Mouse (Mus musculus) thymus, postnatal 36 days (tissue): ENCODE results near the gene Gpr180.
"Not testable (repeated sequence)": the region's sequence is repeated elsewhere in the genome, so short reads cannot be mapped to it uniquely, and the experiment has no call there.

Experiments used
- DNase-seq, 2 experiments: peaks; one replicate each; pipeline ENCODE4 v3.0.0; 2022; ENCODE audit warnings: mixed read lengths in 2 of 2

Gpr180 gene

DNA sequence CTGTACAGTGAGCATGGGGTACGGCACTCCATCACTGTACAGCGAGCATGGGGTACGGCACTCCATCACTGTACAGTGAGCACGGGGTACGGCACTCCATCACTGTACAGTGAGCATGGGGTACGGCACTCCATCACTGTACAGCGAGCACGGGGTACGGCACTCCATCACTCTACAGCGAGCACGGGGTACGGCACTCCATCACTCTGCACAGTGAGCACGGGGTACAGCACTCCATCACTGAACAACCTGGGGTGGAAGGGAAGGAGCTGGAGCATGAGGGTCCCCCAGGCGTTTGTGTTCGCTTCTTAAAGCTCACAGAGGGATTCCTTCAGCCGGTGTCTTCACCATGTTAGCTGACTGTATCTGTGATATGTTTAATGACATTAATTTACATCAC, 19.1 kb downstream of the Gpr180 start:
- not testable (repeated sequence) for DNase-seq

DNA sequence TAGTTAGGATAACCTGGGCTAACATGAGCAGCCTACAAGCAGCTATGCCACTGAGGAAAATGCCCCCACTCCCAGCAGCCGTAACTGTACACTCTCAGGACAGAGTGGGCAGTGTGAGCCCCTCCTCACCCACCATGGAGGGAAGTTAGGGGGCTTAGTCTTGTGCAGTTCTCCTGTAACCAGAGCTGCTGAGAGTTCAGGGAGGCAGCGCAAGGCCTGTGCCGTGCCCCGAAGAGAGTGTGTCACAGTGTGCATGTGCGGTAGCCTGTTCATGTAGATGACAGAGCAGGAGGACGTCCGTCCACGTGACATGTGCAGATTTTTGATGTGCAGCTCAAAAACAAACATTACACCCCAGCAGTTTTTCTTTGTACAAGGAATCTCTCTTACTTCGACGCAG, 19.8 kb downstream of the Gpr180 start:
- no peak for DNase-seq

DNA sequence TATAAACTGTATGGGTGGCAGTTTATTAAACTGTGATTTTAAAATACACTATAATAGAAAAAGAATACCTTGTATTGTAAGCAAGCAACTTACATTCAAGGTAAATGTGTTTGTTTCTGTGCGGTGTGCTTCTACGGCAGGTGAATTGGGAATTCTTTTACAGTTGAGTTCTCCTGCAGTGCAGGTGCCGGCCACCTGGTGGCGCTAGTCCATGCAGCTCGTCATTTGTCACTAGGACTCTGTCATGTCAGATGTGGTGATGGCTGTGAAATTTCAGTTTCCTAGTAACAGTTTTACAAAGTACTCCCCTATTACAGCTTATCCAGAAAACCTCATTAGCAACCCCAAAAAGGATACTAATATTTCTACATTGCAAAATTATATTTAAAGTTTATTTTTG, 20.2 kb downstream of the Gpr180 start:
- DNase-seq: peak; percentile 57 to 66

DNA sequence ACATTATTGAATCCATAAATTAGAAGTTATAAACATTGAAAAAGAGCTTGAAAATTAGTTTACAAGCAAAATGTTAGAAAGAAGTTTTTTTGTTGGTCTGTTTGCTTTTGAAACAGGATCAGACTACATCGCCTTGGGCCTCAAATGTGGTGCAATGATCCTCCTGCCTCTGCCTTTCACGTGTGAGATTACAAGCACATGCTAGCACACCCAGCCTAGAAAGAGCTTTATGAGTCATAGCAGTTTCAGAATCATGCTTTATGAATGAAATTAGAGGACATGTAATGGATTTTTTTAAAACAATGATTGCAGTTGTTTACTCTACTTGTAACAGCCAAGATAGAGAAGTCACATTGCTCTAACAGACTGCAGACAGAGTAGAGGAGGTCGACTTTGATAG, 24.8 kb downstream of the Gpr180 start:
- DNase-seq: no peak

DNA sequence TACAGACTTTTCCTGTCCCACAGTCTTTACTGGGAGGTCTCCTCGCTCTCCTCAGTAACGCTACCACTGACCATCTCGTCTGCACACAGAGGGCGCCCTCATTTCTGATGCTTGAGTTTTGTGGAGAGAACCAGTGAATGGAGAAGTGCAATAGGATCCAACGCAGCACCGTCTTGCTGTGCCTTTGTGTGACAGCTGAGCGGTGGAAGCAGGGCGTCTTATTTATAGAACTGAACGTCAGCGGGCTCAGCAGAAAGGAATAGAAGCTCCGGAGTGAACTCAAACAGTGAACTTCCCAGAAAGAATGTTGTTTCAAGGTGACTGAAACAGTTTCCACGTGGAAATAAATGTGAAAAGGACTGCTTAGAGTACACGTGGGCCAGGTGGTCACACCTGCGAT, 25.7 kb downstream of the Gpr180 start:
- DNase-seq: no peak

DNA sequence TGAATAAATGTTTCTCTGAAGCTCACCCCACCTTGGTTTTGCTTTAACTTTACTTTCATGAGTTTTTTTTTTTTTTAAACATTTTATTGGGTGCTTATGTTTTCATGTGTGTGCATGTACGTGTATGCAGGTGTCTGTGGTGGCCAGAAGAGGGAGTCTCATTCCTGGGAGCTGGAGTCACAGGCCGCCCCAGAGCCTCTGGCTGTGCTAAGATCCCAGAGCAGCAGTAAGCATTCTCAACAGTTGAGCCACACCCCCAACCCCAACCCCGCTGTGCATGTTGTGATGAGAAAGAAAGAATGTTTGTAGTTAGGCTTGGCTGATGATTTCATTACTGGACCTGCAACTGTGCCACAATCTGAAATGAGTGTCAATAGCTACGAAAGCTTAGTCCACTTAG, 31.8 kb downstream of the Gpr180 start:
- no peak for DNase-seq

DNA sequence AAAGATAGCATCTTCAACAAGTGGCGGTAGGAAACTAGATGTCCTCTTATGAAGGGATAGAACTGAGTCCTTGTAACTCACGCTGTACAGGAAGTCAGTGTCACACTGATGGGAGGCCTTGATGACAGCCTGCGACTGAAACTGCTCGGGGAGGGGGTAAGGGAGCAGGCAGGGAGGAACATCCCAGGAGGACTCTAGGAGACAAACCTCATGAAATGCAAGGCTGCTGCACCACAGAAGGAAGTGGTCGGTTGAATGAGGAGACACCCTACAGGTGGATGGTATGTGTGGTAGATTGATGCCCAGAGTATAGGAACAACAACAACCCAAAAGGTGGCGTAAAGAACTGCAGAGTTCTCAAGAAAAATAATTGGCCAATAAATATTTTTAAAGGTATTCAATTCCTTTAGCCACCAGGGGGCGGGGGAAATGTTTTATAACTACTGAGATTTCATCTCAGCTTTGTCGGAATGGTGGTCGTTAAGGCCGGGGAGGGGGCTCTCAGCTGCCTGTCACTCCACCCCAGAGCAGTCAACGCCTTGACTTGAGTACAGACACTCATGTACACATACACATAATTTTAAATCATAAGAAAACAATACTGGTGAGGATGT, 36.7 kb downstream of the Gpr180 start:
- peak in 1 of 2 experiments; percentile 21 for DNase-seq

DNA sequence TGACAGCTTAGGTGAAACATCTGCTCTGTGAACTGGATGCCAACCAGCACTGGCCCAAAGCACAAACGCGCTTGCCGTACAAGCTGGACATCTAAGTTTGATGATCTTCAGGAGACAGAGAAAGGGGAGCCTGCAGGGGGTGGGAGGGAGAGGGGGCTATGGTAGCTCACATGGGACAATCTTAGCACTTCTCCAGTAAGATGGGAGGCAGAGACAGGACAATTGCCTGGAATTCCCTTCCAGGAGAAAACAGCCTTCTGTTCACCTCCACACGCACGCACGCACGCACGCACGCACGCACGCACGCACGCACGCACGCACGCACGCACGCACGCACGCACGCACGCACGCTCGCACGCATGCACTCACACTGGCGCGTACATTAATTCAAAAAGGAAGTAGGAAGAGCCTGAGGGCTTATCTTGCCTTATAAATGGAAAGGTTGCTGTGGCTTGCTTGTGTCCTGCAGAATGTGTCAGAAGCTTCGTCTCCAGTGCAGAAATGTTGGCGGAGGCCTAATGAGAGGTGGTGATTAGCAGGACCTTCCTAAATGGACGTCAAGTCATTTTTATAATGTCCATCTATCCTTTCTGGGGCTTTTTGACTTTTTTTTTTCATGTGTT, 38.2 kb downstream of the Gpr180 start:
- DNase-seq: no peak

DNA sequence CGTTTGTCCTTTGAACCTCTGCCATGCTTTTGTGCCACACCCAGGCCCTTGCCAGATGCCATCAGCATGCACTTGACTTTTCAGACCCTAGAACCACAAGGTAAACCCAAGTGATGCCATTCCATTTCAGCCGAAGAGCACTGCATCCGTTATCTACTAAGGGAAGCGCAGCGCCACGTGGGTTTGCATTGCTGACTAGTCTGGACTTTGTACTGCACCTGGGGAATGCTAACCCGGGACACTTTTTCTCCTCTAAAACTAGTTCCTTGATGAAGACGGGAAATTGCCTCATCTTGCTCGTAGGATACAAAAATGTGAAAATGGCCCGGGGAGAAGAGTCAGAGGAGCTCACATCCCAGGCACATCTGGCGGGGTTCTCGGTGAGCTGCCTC, 38.7 kb downstream of the Gpr180 start:
- no peak for DNase-seq

DNA sequence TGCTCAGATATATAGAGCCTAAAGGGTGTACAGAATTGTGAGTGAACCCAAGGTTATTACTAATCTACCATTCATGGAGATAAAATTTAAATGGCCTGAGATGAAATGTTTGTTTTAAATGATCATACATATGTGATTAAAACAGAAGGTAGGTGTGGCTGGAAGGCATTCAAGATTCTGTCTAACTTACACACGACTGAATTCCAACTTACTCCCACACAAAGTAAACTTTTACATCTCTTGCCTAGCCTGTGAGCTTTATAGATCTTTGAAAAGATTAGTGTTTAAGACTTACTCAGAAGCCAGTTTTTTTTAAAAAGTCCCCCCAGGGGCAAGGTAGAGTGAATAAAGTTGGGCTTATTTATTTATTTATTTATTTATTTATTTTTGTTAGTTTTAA, 42.3 kb downstream of the Gpr180 start:
- no peak for DNase-seq

DNA sequence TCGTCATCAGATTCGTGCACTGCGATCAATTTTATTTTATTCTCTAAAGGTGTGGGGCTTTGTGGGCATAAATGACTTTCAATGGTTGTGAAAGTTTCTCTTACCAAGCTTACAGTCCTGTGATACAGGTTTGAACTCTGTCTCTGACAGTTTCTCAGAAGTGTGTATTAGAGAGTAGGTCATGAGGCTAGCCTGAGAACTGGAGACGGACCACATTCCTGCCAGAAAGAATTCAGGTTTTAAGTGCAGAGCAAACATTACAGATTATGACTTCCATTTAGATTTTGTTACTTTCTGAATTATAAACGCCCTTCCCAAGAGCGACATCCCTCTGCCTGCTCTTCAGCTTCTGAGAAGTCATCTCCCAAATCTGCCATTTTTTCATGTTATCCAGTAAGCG, 42.7 kb downstream of the Gpr180 start:
- DNase-seq: no peak

DNA sequence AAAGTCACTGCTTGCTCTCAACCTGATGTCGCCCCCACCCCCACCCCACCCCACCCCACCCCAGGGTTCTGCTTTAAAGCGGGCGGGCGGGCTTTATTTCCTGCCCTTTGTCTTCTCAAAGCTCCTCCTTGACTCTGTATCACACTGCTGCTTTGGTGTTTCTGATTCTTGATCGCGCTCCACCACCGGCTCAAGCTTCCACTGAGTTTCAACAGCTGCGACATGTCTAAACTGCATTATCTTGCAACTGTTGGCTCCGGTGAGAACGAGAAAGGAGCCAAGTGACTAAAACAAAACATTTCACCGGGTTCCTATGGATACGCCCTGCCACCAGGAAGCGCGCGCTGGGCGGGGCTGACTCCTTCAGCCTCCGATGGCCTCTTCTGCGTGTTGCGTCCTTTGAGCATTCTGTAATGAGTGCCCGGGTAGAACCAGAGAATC, 43.2 kb downstream of the Gpr180 start:
- peak; percentile 69 to 71 for DNase-seq

DNA sequence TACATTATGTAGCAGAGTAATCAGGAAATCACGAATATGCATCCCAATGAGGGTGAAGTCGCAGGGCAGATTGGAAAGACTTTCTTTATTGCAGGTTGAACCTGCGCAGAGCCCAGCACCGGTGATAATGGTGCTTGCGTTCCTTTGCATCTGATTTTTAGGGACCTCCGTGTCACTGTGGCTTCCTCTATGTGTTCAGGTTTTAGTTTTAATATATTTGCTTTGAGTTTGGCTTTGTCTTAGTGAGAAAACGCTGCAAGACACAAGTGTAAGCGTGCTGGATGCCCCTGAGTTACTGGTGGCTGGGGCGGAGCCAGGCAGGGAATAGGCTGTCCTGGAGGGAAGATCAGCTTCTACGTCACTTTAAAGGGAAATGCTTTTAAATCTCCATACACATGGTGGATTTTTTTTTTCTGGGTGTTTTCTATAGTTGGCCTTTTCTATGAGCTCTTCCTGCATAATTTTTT, 43.8 kb downstream of the Gpr180 start:
- no peak for DNase-seq

DNA sequence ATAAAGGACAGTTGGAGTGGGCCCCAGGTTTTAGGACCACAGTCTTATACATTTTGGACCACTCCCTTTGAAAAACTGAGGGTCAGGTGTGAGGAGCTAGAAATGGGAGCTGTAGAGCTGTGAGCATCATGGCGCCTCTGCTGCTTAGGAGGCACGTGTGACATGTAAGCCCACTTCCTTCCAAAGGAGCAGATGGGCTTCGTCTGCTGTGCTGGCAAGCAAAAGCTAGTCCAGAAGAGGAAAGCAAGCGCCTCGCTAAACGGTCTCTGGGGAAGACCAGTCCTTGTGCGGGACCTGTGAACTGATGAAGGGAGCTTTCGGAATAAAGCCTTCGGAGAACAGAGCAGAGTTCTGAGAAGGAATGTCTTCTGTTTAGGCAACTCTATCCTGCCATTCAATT, 54.5 kb downstream of the Gpr180 start:
- no peak for DNase-seq

DNA sequence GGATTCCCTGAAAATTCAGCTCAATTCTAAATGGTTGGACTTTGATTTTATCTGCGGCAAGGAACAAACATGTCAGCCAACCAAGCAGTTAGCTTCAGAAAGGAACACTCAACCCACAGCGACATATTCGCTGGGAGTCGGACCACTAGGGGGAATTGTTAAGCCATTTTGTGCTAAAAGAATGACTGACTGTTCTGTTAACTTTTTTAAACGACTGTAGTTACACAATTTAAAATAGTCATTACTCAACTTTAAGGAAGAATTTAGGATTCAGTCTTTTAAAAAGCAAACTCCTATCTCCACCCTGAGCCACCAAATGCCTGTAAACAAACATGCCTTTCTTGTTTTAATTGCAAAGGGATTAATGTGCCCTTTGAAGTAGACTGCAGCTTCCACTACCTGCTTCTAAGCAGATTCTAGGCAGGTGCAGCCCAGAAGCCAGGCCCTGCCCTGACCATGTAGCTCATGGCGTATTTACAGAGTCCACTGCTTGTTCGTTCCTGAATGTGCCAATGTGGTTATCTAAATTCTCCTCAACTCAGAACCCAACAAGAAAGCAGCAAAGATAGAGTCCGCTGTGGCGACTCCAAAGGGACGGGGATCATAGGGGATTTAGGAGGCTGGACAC, 56.2 kb downstream of the Gpr180 start:
- no peak for DNase-seq

DNA sequence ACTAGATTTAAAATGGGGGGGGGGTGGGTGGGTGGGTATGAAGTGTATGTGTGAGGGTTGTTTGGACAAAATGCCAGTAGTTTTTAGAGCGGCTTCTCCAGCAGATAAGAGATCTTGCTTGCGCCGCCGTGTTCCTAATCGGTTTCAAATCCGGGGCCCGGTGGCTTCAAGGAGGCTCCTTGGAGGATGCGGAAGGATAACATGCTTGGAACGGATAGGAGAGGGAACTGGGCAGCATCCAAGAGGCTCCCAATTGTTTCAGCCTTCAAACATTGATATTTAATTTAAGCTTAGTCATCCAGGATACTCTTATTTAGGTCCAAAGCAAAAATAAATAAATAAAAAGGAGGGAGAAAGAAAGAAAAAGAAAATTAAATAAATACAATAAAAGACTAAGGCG, 56.7 kb downstream of the Gpr180 start:
- DNase-seq: no peak

DNA sequence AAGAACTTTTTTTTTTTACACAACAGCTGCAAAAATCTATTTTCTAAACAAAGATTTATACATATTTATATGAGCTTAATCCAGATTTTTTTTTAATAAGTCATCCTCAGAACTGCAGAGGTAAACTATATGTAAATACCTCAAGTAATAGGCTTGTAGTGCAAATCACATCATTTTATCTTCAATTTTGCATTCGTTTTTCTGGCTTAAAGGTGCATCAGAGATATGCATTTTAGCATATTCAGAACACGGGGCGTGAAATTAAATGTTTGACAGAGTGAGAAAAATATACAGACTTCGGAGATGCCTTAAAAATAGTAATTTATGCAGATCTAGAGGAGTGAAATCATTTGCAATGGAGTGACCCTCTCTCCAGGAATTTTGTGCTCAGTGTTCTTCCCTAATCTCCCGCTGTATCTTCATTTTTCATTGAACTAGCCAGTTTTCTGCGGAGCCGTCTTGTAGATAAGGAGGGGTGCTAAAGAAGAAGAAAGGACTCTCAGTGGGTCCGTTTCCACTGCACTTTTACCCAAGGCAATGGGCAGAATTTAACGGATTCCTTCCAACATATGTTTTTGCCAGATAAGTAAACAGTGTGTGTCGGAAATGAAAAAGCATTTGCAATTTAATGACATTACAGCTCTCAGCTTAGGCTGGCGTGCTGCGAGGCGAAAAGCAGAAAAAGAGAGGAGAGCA, 57.4 kb downstream of the Gpr180 start:
- DNase-seq: no peak

DNA sequence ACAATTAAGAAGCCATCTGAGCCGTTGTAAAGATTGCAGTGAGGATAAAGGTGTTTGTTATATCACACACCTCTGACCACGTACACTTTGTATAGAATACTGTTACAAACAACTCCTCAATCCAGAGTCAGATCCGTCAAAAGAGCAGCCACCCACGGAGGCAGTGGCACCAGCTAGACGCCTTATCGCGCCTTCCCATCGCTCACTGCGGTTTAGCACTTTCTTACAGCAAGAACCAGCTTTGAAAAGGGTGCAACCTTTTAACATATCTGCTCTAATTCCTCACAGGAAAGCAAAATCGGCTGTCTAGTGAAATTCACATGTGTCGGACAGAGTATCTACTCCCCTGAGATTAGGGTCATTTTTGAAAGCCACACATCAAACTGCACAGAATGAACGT, 60.1 kb downstream of the Gpr180 start:
- DNase-seq: no peak

DNA sequence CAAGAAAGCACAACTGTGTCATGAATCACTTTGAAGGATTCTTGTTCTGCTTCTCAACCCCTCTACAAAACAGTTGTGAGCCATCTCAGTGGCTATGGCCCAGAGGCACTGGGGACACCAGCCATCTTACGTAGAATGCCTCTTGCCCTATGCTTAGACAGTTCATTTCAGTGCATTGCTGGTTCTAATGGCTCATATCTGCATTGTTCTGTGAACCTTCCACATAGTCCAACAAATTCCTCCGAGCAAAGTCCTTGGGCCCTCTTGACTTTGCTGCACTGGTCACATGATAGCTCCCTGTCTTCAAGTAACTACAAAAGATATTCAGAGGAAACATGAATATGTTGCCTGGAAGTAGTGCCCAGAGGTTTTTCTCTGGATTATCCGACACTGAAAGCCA, 63.8 kb downstream of the Gpr180 start:
- DNase-seq: no peak

DNA sequence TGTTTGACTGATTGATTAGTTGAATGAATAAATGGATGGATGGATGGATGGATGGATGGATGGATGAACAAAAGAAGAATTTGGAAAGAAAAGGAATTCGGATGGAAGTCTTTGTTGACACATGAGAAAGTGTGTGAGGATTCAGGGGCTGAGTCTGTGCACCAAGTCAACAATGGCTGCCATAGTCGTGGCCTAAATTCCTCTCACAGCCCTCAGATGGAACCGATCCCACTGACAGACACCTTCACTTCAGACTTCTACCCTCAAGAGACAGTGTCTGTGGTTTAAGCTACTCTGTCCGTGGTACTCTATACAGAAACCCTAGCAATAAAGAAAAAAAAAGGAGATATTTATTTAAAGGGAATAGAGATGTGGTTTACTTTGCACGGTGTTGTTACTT, 65.0 kb downstream of the Gpr180 start:
- no peak for DNase-seq

DNA sequence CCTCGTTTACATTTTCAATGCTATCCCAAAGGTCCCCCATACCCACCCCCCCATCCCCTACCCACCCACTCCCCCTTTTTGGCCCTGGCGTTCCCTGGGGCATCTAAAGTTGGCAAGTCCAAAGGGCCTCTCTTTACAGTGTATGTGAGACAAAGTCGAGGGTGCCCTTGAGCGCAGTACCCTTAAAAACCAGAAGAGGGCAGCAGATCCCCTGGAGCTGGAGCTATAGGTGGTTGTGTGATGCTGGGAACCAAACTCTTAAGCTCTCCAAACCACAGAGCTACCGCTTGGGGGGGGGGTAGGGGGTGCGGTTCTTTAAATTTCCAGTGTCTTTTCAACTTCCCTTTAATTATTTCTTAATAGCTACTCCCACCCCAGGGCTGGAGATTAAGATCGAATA, 66.1 kb downstream of the Gpr180 start:
- DNase-seq: peak; percentile 50 to 61

DNA sequence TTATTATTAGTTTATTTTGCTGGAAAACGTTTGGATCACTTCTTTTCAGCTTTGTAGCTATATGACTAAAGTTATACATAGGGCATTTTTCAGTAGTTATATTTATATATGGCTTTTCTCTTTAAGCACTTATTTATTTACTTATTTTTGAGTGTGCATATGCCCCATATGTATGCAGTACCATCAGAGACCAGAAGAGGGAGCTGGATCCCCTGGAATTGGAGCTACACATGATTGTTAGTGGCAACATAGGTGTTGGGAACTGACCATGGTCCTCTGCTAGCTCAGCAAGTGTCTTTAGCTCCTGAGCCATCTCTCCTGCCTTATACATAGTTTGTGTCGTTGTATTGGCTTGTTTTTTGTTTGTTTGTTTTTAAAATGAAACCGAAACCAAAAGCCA, 70.4 kb downstream of the Gpr180 start:
- DNase-seq: no peak

DNA sequence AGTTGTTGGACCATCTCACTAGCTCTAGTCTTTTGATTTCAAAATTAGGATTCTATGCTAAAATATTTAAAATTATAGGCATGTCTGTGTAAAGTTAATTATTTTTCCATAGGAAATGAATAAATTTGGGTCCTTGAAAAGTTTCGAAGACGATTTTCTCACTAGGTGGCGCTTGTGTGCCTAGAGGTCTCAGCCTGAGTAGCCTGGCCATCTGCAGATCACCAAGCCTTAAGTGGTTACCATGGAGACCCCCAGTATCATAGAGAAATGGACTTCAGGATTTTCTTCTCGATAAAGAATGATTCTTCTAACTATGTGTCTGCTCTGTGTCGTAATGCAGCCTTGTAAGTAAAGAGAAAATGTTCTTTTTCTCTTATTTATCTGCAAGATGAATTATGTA, 72.7 kb downstream of the Gpr180 start:
- no peak for DNase-seq
